Mouse (Mus musculus) spleen, adult 2 months (tissue): ENCODE results near the gene Spata13.

Source experiments
- CTCF ChIP-seq: fragments of 200-500 bp; IDR thresholded peaks from 2 replicates; pipeline ENCODE4 v1.5.1; 2011; ENCODE audit warnings: mild to moderate bottlenecking, inconsistent platforms; ENCODE audit not compliant: insufficient read depth, insufficient read length, insufficient replicate concordance; ENCODE audit errors: extremely low read depth
- POLR2A ChIP-seq: fragments of 200-500 bp; IDR thresholded peaks from 2 replicates; pipeline ENCODE4 v1.6.1; 2011; ENCODE audit warnings: low read depth, low read length, inconsistent platforms

- TF ChIP-seq CTCF: no peak
- no peak for TF ChIP-seq POLR2A
Measured at GRCm38 (mm10) chr14:60689768-60690167, 56.0 kb downstream of the Spata13 start.
